Mouse (Mus musculus) CH12.LX (cell line): ENCODE measurements around the gene Hscb. TPM values are rescaled to one million over a fixed set of nuclear protein-coding genes. Genes with fewer than 3 reads are reported as not detected.

Experiments
- DNase-seq: peaks from one replicate; pipeline ENCODE4 v3.0.0-alpha.2; 2013; ENCODE audit errors: extremely low read depth
- H3K27ac ChIP-seq: 2 replicates; pipeline ENCODE4 v1.5.1; 2012; ENCODE audit warnings: low read depth, mild to moderate bottlenecking, control low read depth, moderate library complexity; ENCODE audit not compliant: insufficient read depth
- H3K27me3 ChIP-seq: replicated peaks from 2 replicates; pipeline ENCODE3; 2012; ENCODE audit warnings: inconsistent platforms
- H3K36me3 ChIP-seq, 2 experiments: replicated peaks in 1 of 2; 2 replicates each; pipeline versions ENCODE3 to v1.6.1; 2012; ENCODE audit warnings: inconsistent platforms in 1 of 2, low read length in 1 of 2, mild to moderate bottlenecking in 1 of 2, mixed read lengths in 1 of 2, moderate library complexity in 1 of 2; ENCODE audit not compliant: control insufficient read depth in 1 of 2, insufficient read depth in 1 of 2
- H3K4me1 ChIP-seq, 2 experiments: 2 replicates each; pipeline ENCODE4 v1.6.1; 2012; ENCODE audit warnings: inconsistent platforms in 1 of 2, moderate library complexity in 1 of 2; ENCODE audit not compliant: insufficient read depth in 2 of 2, control insufficient read depth in 1 of 2
- H3K4me2 ChIP-seq: 2 replicates; pipeline ENCODE4 v1.6.1; 2012; ENCODE audit warnings: low read depth, mild to moderate bottlenecking, control low read depth; ENCODE audit not compliant: poor library complexity, insufficient read depth, severe bottlenecking
- H3K4me3 ChIP-seq, 3 experiments: fragments of 150-350 bp in 1 of 3; sonication (generic) in 1 of 3; replicated peaks in 1 of 3; 2 replicates each; pipeline versions ENCODE3 to v1.5.1; 2011 to 2012; ENCODE audit warnings: low read depth in 2 of 3, low read length in 2 of 3, mild to moderate bottlenecking in 2 of 3, moderate library complexity in 2 of 3, control low read depth in 1 of 3, improper control_type of control experiment in 1 of 3, inconsistent platforms in 1 of 3, mixed read lengths in 1 of 3; ENCODE audit not compliant: poor library complexity in 1 of 3
- H3K79me2 ChIP-seq: replicated peaks from 2 replicates; pipeline ENCODE4 v1.6.1; 2012; ENCODE audit warnings: mild to moderate bottlenecking, moderate library complexity; ENCODE audit not compliant: control insufficient read depth, poor library complexity, insufficient read depth, severe bottlenecking; ENCODE audit errors: extremely low read depth
- H3K9ac ChIP-seq: 2 replicates; pipeline ENCODE4 v1.6.1; 2012; ENCODE audit warnings: low read depth, mild to moderate bottlenecking, control low read depth, moderate library complexity; ENCODE audit not compliant: insufficient read depth
- H3K9me3 ChIP-seq: replicated peaks from 2 replicates; pipeline ENCODE3; 2012; ENCODE audit warnings: low read length, inconsistent platforms, mixed read lengths
- BHLHE40 ChIP-seq: IDR thresholded peaks from 2 replicates; pipeline ENCODE4 v1.6.1; 2011; ENCODE audit warnings: mild to moderate bottlenecking, low read depth, low read length, improper control_type of control experiment
- CHD1 ChIP-seq: IDR thresholded peaks from 2 replicates; pipeline ENCODE4 v1.6.1; 2012; ENCODE audit warnings: low read depth, low read length, improper control_type of control experiment, inconsistent platforms
- CHD2 ChIP-seq: IDR thresholded peaks from 2 replicates; pipeline ENCODE4 v1.6.1; 2011; ENCODE audit warnings: low read length, improper control_type of control experiment
- E2F4 ChIP-seq: IDR thresholded peaks from 2 replicates; pipeline ENCODE4 v1.6.1; 2011; ENCODE audit warnings: low read depth, low read length, improper control_type of control experiment; ENCODE audit not compliant: insufficient replicate concordance
- EP300 ChIP-seq: IDR thresholded peaks from 2 replicates; pipeline ENCODE4 v1.6.1; 2011; ENCODE audit warnings: low read length, improper control_type of control experiment
- JUN ChIP-seq: IDR thresholded peaks from 2 replicates; pipeline ENCODE4 v1.6.1; 2011; ENCODE audit warnings: low read depth, mild to moderate bottlenecking, low read length, improper control_type of control experiment, moderate library complexity; ENCODE audit not compliant: insufficient read depth
- MAX ChIP-seq: IDR thresholded peaks from 2 replicates; pipeline ENCODE4 v1.6.1; 2011; ENCODE audit warnings: low read length, improper control_type of control experiment
- MXI1 ChIP-seq: IDR thresholded peaks from 2 replicates; pipeline ENCODE4 v1.6.1; 2011; ENCODE audit warnings: mild to moderate bottlenecking, low read depth, low read length, improper control_type of control experiment
- MYC ChIP-seq: IDR thresholded peaks from 2 replicates; pipeline ENCODE4 v1.6.1; 2011; ENCODE audit warnings: low read depth, mild to moderate bottlenecking, improper control_type of control experiment, low read length
- NELFE ChIP-seq: IDR thresholded peaks from 2 replicates; pipeline ENCODE4 v1.6.1; 2011; ENCODE audit warnings: low read depth, low read length, improper control_type of control experiment
- POLR2A ChIP-seq: IDR thresholded peaks from 2 replicates; pipeline ENCODE4 v1.6.1; 2011; ENCODE audit warnings: low read depth, mild to moderate bottlenecking, improper control_type of control experiment, low read length
- POLR2AphosphoS2 ChIP-seq: IDR thresholded peaks from 2 replicates; pipeline ENCODE4 v1.6.1; 2011; ENCODE audit warnings: low read depth, low read length, improper control_type of control experiment
- RAD21 ChIP-seq: IDR thresholded peaks from 2 replicates; pipeline ENCODE4 v1.6.1; 2011; ENCODE audit warnings: low read depth, mild to moderate bottlenecking, low read length, improper control_type of control experiment, moderate library complexity
- RCOR1 ChIP-seq: conservative IDR thresholded peaks from 2 replicates; pipeline ENCODE4 v1.6.1; 2012; ENCODE audit warnings: low read depth, mild to moderate bottlenecking, inconsistent platforms, low read length, improper control_type of control experiment
- TBP ChIP-seq: conservative IDR thresholded peaks from 2 replicates; pipeline ENCODE4 v1.6.1; 2011; ENCODE audit warnings: low read depth, low read length, improper control_type of control experiment
- TCF12 ChIP-seq: IDR thresholded peaks from 2 replicates; pipeline ENCODE4 v1.6.1; 2014; ENCODE audit warnings: low read depth, mild to moderate bottlenecking, inconsistent platforms, low read length, improper control_type of control experiment
- USF1 ChIP-seq: IDR thresholded peaks from 2 replicates; pipeline ENCODE4 v1.6.1; 2014; ENCODE audit warnings: low read depth, mild to moderate bottlenecking, inconsistent platforms, low read length, improper control_type of control experiment
- ZNF384 ChIP-seq: IDR thresholded peaks from 2 replicates; pipeline ENCODE4 v1.6.1; 2012; ENCODE audit warnings: low read depth, low read length, improper control_type of control experiment, inconsistent platforms
- dilution Hi-C: fragments of 300-500 bp; cut with MboI; formaldehyde crosslinking; loops from 2 replicates; pipeline ENCODE4 v1.14.3; 2020; ENCODE audit warnings: low sequenced_read_pairs; ENCODE audit not compliant: extremely low pct_unique_long_range_greater_than_20kb, extremely low pct_ligation_motif_present
- in situ Hi-C: fragments of 300-500 bp; cut with MboI; formaldehyde crosslinking; loops from 3 replicates; pipeline ENCODE4 v1.14.3; 2019; ENCODE audit warnings: low sequenced_read_pairs, low pct_ligation_motif_present, low pct_unique_long_range_greater_than_20kb, mixed read lengths
- polyA plus RNA-seq: library from polyadenylated mRNA; unstranded; fragments of >175 nt; gene quantifications from 2 replicates; pipeline ENCODE4 v1.2.1, GENCODE M21; 2012; ENCODE audit warnings: low read depth; ENCODE audit not compliant: insufficient read length
- total RNA-seq, 2 experiments: library from RNA; depleted of rRNA; stranded (reverse); fragments of 300-350 nt in 1 of 2; fragments of >200 nt in 1 of 2; gene quantifications; 2 replicates each; pipeline ENCODE4 v1.2.3; 2012 to 2014

Gene Hscb
- total and polyA plus RNA-seq, 3 experiments, result 28.2 to 64.0 (median 59.5) TPM

GRCm38 (mm10) chr5:110869242-110869669, 29.7 kb upstream of the Hscb start:
- H3K36me3 ChIP-seq, result peaks cover 41 to 91% of the 10 kb centered on the region in 2 experiments
- dilution Hi-C loops, result no loop called here
- no peaks in the 10 kb centered on the region for H3K4me1 ChIP-seq
- no peak overlapping the region for H3K27ac ChIP-seq
- no peak overlapping the region for H3K4me2 ChIP-seq
- no peak overlapping the region for H3K4me3 ChIP-seq
- in situ Hi-C loops, result no loop called here
- TF ChIP-seq MYC (no peak), TBP (no peak), MAX (no peak), MXI1 (no peak), ZNF384 (no peak), JUN (no peak), USF1 (no peak), POLR2AphosphoS2 (no peak), CHD1 (no peak), TCF12 (no peak), E2F4 (no peak), NELFE (no peak), EP300 (no peak)
- H3K9me3 ChIP-seq, result no peaks in the 10 kb centered on the region
- H3K9ac ChIP-seq, result no peak overlapping the region
- DNase-seq, result no peak
- H3K79me2 ChIP-seq, result no peaks in the 10 kb centered on the region
- no peaks in the 10 kb centered on the region for H3K27me3 ChIP-seq

DNA sequence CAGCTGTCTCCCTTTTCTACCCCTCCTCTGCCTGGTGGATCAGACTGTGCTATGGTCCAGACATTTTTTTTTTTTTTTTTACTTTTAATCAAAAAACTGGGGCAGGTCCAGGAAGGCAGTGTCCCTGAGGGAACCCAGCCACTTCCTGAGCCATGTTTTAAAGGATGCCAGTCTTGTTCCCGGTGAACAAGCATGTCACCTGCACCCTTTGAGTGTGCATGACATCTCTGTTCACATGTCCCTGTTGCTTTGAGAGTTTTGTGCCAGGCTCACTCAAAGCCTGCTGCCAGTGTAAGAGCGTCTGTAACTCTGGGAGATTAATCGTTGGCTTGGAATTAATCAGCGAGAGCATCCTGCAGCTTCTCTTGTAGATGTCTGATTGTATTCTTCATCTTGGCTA, 28.9 kb upstream of the Hscb start:
- DNase-seq, result no peak
- Histone ChIP-seq H3K9ac (no peak overlapping the region), H3K79me2 (no peaks in the 10 kb centered on the region), H3K4me1 (no peaks in the 10 kb centered on the region), H3K27me3 (no peaks in the 10 kb centered on the region), H3K4me3 (no peak overlapping the region), H3K4me2 (no peak overlapping the region), H3K9me3 (no peaks in the 10 kb centered on the region), H3K36me3 (peaks cover 45 to 91% of the 10 kb centered on the region in 2 experiments), H3K27ac (no peak overlapping the region)
- in situ Hi-C loops, result no loop called here
- dilution Hi-C loops, result no loop called here
- no peak for TF ChIP-seq RCOR1
- no peak for TF ChIP-seq TBP
- TF ChIP-seq JUN, result no peak

- no peak overlapping the region for H3K9ac ChIP-seq
- H3K4me2 ChIP-seq, result no peak overlapping the region
- dilution Hi-C loops, result no loop called here
- H3K4me3 ChIP-seq, result no peak overlapping the region
- peaks cover 52 to 90% of the 10 kb centered on the region in 2 experiments for H3K36me3 ChIP-seq
- no peaks in the 10 kb centered on the region for H3K79me2 ChIP-seq
- H3K27ac ChIP-seq, result no peak overlapping the region
- no peaks in the 10 kb centered on the region for H3K27me3 ChIP-seq
- no peak for TF ChIP-seq BHLHE40
- no peak for TF ChIP-seq CHD2
- no peak for TF ChIP-seq RAD21
- no peak for TF ChIP-seq POLR2A
- TF ChIP-seq EP300, result no peak
- no peak for TF ChIP-seq ZNF384
- TF ChIP-seq E2F4, result no peak
- no peaks in the 10 kb centered on the region for H3K4me1 ChIP-seq
- no peak for DNase-seq
- no peaks in the 10 kb centered on the region for H3K9me3 ChIP-seq
- in situ Hi-C loops, result no loop called here
Observed at GRCm38 (mm10) chr5:110860445-110860844, 20.9 kb upstream of the Hscb start.
